Mouse (Mus musculus) thymus, adult 2 months (tissue): ENCODE results near the gene Ccdc22.

Source experiments
- CTCF ChIP-seq: fragments of 200-500 bp; IDR thresholded peaks from 2 replicates; pipeline ENCODE4 v1.5.1; 2012; ENCODE audit warnings: mild to moderate bottlenecking, control low read depth, low read length, moderate library complexity, borderline replicate concordance; ENCODE audit not compliant: control insufficient read depth, poor library complexity, insufficient read depth; ENCODE audit errors: extremely low read depth
- POLR2A ChIP-seq: fragments of 200-500 bp; IDR thresholded peaks from 2 replicates; pipeline ENCODE4 v1.6.1; 2012; ENCODE audit warnings: mild to moderate bottlenecking, low read length, control low read depth, moderate library complexity; ENCODE audit not compliant: control insufficient read depth, poor library complexity, insufficient read depth; ENCODE audit errors: extremely low read depth

DNA sequence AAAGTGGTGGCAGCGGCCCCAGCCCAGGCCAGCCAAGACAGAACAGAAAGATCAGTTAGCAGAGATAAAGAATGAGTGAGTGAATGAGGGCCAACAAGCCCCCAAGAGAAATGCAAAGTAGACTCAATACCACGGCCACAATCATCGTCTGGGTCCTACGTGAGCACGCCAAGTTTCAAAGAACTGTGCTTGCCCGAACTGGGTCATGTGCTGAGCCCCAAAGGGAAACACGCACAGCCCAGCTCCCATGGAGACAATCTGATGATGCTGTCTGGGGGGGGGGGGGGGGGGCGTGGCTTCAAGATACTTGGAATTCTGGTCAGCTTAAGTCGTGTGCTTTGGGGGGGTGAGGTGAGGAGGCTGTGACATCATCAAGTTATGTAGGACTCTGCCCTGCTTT lies 37.8 kb downstream of the Ccdc22 start:
- TF ChIP-seq CTCF: no peak
- TF ChIP-seq POLR2A: no peak
